Mouse (Mus musculus): ENCODE measurements around the gene Stk11. TPM values are rescaled to one million over a fixed set of nuclear protein-coding genes. Genes with fewer than 3 reads are reported as not detected.
A peak's percentile ranks its signal among the peaks of the same experiment; 100 is the strongest.

The Stk11 gene
- polyA plus RNA-seq, 1 experiment from 2014 or later, result 16.6 TPM

GRCm38 (mm10) chr10:80116927-80117691 lies 1.5 kb downstream of the Stk11 start:
- no peak for ATAC-seq (ENCODE audit: insufficient number of reproducible peaks, low FRiP score, low TSS enrichment, low read depth)
- Histone ChIP-seq H3K27ac (peak overlapping the region; percentile 50), H3K4me3 (peak overlapping the region; percentile 93), H3K4me1 (peaks cover 46% of the 10 kb centered on the region), H3K27me3 (no peaks in the 10 kb centered on the region), H3K9me3 (no peaks in the 10 kb centered on the region), H3K9ac (peak overlapping the region; percentile 91), H3K4me2 (peak overlapping the region; percentile 87), H3K36me3 (peaks cover 37% of the 10 kb centered on the region)
- WGBS, result 3% methylated on average over 30 of the region's 30 CpGs

- H3K9ac ChIP-seq, result peak overlapping the region; percentile 91
- peaks cover 38% of the 10 kb centered on the region for H3K36me3 ChIP-seq
- H3K9me3 ChIP-seq, result no peaks in the 10 kb centered on the region
- H3K27me3 ChIP-seq, result no peaks in the 10 kb centered on the region
- H3K4me3 ChIP-seq, result peak overlapping the region; percentile 93
- 40% methylated on average over 1 of the region's 1 CpGs for WGBS
- H3K4me2 ChIP-seq, result peak overlapping the region; percentile 87
- ATAC-seq (ENCODE audit: insufficient number of reproducible peaks, low FRiP score, low TSS enrichment, low read depth), result no peak
- H3K27ac ChIP-seq, result peak overlapping the region; percentile 50; the same call in 1 of the 2 replicates
- peaks cover 46% of the 10 kb centered on the region for H3K4me1 ChIP-seq
Measured at GRCm38 (mm10) chr10:80117736-80118135, 2.1 kb downstream of the Stk11 start.

GRCm38 (mm10) chr10:80118552-80118951 lies 2.9 kb downstream of the Stk11 start:
- Histone ChIP-seq H3K4me2 (peak overlapping the region; percentile 87), H3K4me1 (peaks cover 46% of the 10 kb centered on the region), H3K36me3 (peaks cover 44% of the 10 kb centered on the region), H3K27ac (peak overlapping the region; percentile 54; the same call in 1 of the 2 replicates), H3K9me3 (no peaks in the 10 kb centered on the region), H3K4me3 (peak overlapping the region; percentile 93), H3K27me3 (no peaks in the 10 kb centered on the region), H3K9ac (0 out of 2 replicates have a peak overlapping the region, but pooled peaks have one; percentile 91)
- no peak for ATAC-seq (ENCODE audit: insufficient number of reproducible peaks, low FRiP score, low TSS enrichment, low read depth)
- 57% methylated on average over 6 of the region's 6 CpGs for WGBS

GRCm38 (mm10) chr10:80120146-80120545 lies 4.5 kb downstream of the Stk11 start:
- H3K4me1 ChIP-seq, result peaks cover 40% of the 10 kb centered on the region
- H3K9ac ChIP-seq, result no peak overlapping the region
- ATAC-seq (ENCODE audit: insufficient number of reproducible peaks, low FRiP score, low TSS enrichment, low read depth), result no peak
- peaks cover 57% of the 10 kb centered on the region for H3K36me3 ChIP-seq
- 87% methylated on average over 2 of the region's 2 CpGs for WGBS
- H3K27ac ChIP-seq, result no peak overlapping the region
- H3K27me3 ChIP-seq, result no peaks in the 10 kb centered on the region
- no peak overlapping the region for H3K4me3 ChIP-seq
- H3K9me3 ChIP-seq, result no peaks in the 10 kb centered on the region
- no peak overlapping the region for H3K4me2 ChIP-seq

- 78% methylated on average over 2 of the region's 2 CpGs for WGBS
- Histone ChIP-seq H3K4me3 (no peak overlapping the region), H3K27ac (no peak overlapping the region), H3K27me3 (no peaks in the 10 kb centered on the region), H3K9ac (no peak overlapping the region), H3K4me1 (peaks cover 39% of the 10 kb centered on the region), H3K9me3 (no peaks in the 10 kb centered on the region), H3K4me2 (no peak overlapping the region), H3K36me3 (peaks cover 72% of the 10 kb centered on the region)
- ATAC-seq (ENCODE audit: insufficient number of reproducible peaks, low FRiP score, low TSS enrichment, low read depth), result no peak
Measured at GRCm38 (mm10) chr10:80121639-80122038, 6.0 kb downstream of the Stk11 start.

GRCm38 (mm10) chr10:80123932-80124562 lies 8.4 kb downstream of the Stk11 start:
- Histone ChIP-seq H3K36me3 (peaks cover 85% of the 10 kb centered on the region), H3K4me2 (no peak overlapping the region), H3K4me1 (peaks cover 16% of the 10 kb centered on the region), H3K27me3 (no peaks in the 10 kb centered on the region), H3K27ac (no peak overlapping the region), H3K9ac (no peak overlapping the region), H3K9me3 (no peaks in the 10 kb centered on the region), H3K4me3 (no peak overlapping the region)
- no peak for ATAC-seq (ENCODE audit: insufficient number of reproducible peaks, low FRiP score, low TSS enrichment, low read depth)
- 90% methylated on average over 9 of the region's 9 CpGs for WGBS

- no peak overlapping the region for H3K27ac ChIP-seq
- ATAC-seq (ENCODE audit: insufficient number of reproducible peaks, low FRiP score, low TSS enrichment, low read depth), result no peak
- H3K9me3 ChIP-seq, result no peaks in the 10 kb centered on the region
- H3K4me1 ChIP-seq, result peaks cover 22% of the 10 kb centered on the region
- H3K4me2 ChIP-seq, result no peak overlapping the region
- no peak overlapping the region for H3K4me3 ChIP-seq
- H3K27me3 ChIP-seq, result no peaks in the 10 kb centered on the region
- peaks cover 94% of the 10 kb centered on the region for H3K36me3 ChIP-seq
- 95% methylated on average over 8 of the region's 8 CpGs for WGBS
- no peak overlapping the region for H3K9ac ChIP-seq
Measured at GRCm38 (mm10) chr10:80127920-80128319, 12.3 kb downstream of the Stk11 start.

GRCm38 (mm10) chr10:80129846-80130245 lies 14.2 kb downstream of the Stk11 start:
- no peak overlapping the region for H3K4me2 ChIP-seq
- H3K4me3 ChIP-seq, result no peak overlapping the region
- 92% methylated on average over 9 of the region's 9 CpGs for WGBS
- no peak overlapping the region for H3K27ac ChIP-seq
- H3K27me3 ChIP-seq, result no peaks in the 10 kb centered on the region
- ATAC-seq (ENCODE audit: insufficient number of reproducible peaks, low FRiP score, low TSS enrichment, low read depth), result no peak
- H3K4me1 ChIP-seq, result peaks cover 28% of the 10 kb centered on the region
- H3K36me3 ChIP-seq, result peaks cover 99% of the 10 kb centered on the region
- H3K9ac ChIP-seq, result no peak overlapping the region
- no peaks in the 10 kb centered on the region for H3K9me3 ChIP-seq

- H3K4me2 ChIP-seq, result no peak overlapping the region
- peaks cover 26% of the 10 kb centered on the region for H3K4me1 ChIP-seq
- peaks cover 99% of the 10 kb centered on the region for H3K36me3 ChIP-seq
- no peak overlapping the region for H3K4me3 ChIP-seq
- 0 out of 2 replicates have a peak, but pooled peaks cover 5% of the 10 kb centered on the region for H3K27me3 ChIP-seq
- no peak for ATAC-seq (ENCODE audit: insufficient number of reproducible peaks, low FRiP score, low TSS enrichment, low read depth)
- 78% methylated on average over 18 of the region's 18 CpGs for WGBS
- no peak overlapping the region for H3K9ac ChIP-seq
- H3K9me3 ChIP-seq, result no peaks in the 10 kb centered on the region
- H3K27ac ChIP-seq, result no peak overlapping the region
Measured at GRCm38 (mm10) chr10:80130403-80131031, 14.9 kb downstream of the Stk11 start.

GRCm38 (mm10) chr10:80131316-80131951 lies 15.8 kb downstream of the Stk11 start:
- ATAC-seq (ENCODE audit: insufficient number of reproducible peaks, low FRiP score, low TSS enrichment, low read depth), result no peak
- Histone ChIP-seq H3K4me1 (peaks cover 29% of the 10 kb centered on the region), H3K4me3 (peak overlapping the region; percentile 19), H3K27ac (no peak overlapping the region), H3K9ac (no peak overlapping the region), H3K36me3 (peaks cover 92% of the 10 kb centered on the region), H3K27me3 (peaks cover 9% of the 10 kb centered on the region; the same call in 1 of the 2 replicates), H3K9me3 (no peaks in the 10 kb centered on the region), H3K4me2 (peak overlapping the region; percentile 22; the same call in 1 of the 2 replicates)
- WGBS, result 25% methylated on average over 55 of the region's 55 CpGs

GRCm38 (mm10) chr10:80131952-80132350 lies 16.3 kb downstream of the Stk11 start:
- H3K36me3 ChIP-seq, result peaks cover 87% of the 10 kb centered on the region
- peaks cover 14% of the 10 kb centered on the region for H3K27me3 ChIP-seq
- no peak for ATAC-seq (ENCODE audit: insufficient number of reproducible peaks, low FRiP score, low TSS enrichment, low read depth)
- peak overlapping the region; percentile 22; the same call in 1 of the 2 replicates for H3K4me2 ChIP-seq
- H3K9ac ChIP-seq, result no peak overlapping the region
- no peak overlapping the region for H3K27ac ChIP-seq
- H3K4me3 ChIP-seq, result peak overlapping the region; percentile 19
- H3K9me3 ChIP-seq, result no peaks in the 10 kb centered on the region
- 44% methylated on average over 27 of the region's 27 CpGs for WGBS
- H3K4me1 ChIP-seq, result peaks cover 35% of the 10 kb centered on the region
